Mouse (Mus musculus): ENCODE data around the gene Rfwd3. TPM values are rescaled to one million over a fixed set of nuclear protein-coding genes. Genes with fewer than 3 reads are reported as not detected.

The Rfwd3 gene
- total and polyA plus RNA-seq, 3 experiments = 53.1 to 64.5 (median 63.6) TPM

DNA sequence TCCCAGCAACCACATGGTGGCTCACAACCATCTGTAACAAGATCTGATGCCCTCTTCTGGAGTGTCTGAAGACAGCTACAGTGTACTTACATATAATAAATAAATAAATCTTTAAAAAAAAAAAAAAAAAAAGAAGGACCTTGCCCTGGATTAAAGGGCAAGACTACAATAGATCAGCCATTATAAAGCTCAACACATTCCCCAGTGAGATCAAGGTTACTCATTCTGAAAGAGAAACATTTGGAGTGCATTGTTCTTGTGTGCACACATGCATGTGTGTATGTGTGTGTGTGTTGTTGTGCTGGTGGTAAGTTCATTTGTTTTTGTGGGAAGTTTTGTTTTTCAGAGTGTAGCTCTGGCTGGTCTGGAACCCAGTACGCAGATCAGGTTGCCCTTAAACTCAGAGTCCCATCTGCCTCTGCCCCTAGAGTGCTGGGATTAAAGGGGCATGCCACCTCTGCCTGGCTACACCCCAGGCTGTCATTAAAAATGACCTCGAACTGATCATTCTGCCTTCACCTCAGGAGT, 35.3 kb downstream of the Rfwd3 start:
- H3K4me3 ChIP-seq (replicated peaks in 1 of 3; ENCODE audit: low read depth in 2 of 3, low read length in 2 of 3, poor library complexity in 1 of 3) = no peak overlapping the region
- no peak overlapping the region for H3K9ac ChIP-seq (ENCODE audit: insufficient read depth, low read depth)
- no peaks in the 10 kb centered on the region for H3K27me3 ChIP-seq (replicated peaks)
- H3K9me3 ChIP-seq (replicated peaks; ENCODE audit: low read length) = peaks cover 16% of the 10 kb centered on the region
- DNase-seq (ENCODE audit: extremely low read depth) = no peak
- TF ChIP-seq E2F4 (IDR thresholded peaks at IDR 0.05; ENCODE audit: insufficient replicate concordance, low read depth, low read length) = no peak
- TF ChIP-seq NELFE (IDR thresholded peaks at IDR 0.05; ENCODE audit: low read depth, low read length) = no peak
- no peak for TF ChIP-seq USF2 (conservative IDR thresholded peaks at IDR 0.05; ENCODE audit: low read depth, low read length)
- TF ChIP-seq SIN3A (IDR thresholded peaks at IDR 0.05; ENCODE audit: low read length) = no peak
- TF ChIP-seq ZMIZ1 (IDR thresholded peaks at IDR 0.05; ENCODE audit: low read depth, low read length) = no peak
- no peak for TF ChIP-seq MAZ (IDR thresholded peaks at IDR 0.05; ENCODE audit: low read depth, low read length)
- TF ChIP-seq JUN (IDR thresholded peaks at IDR 0.05; ENCODE audit: insufficient read depth, low read depth, low read length) = no peak
- TF ChIP-seq RCOR1 (conservative IDR thresholded peaks at IDR 0.05; ENCODE audit: low read depth, low read length) = no peak
- dilution Hi-C loops (cut with MboI; ENCODE audit: extremely low pct_ligation_motif_present, extremely low pct_unique_long_range_greater_than_20kb, low sequenced_read_pairs) = no loop called here
- H3K27ac ChIP-seq (ENCODE audit: insufficient read depth, low read depth) = no peak overlapping the region
- no peak overlapping the region for H3K4me2 ChIP-seq (ENCODE audit: insufficient read depth, low read depth, poor library complexity, severe bottlenecking)
- H3K4me1 ChIP-seq (ENCODE audit: control insufficient read depth in 1 of 2, insufficient read depth in 2 of 2) = peaks cover 0 to 6% of the 10 kb centered on the region in 2 experiments; a peak in 1 of 4 replicates
- in situ Hi-C loops (cut with MboI; ENCODE audit: low pct_ligation_motif_present, low pct_unique_long_range_greater_than_20kb, low sequenced_read_pairs) = no loop called here
- no peaks in the 10 kb centered on the region for H3K79me2 ChIP-seq (replicated peaks; ENCODE audit: control insufficient read depth, extremely low read depth, insufficient read depth, poor library complexity, severe bottlenecking)
- H3K36me3 ChIP-seq (replicated peaks in 1 of 2; ENCODE audit: control insufficient read depth in 1 of 2, insufficient read depth in 1 of 2, low read length in 1 of 2) = peaks cover under 1 to 9% of the 10 kb centered on the region in 2 experiments

DNA sequence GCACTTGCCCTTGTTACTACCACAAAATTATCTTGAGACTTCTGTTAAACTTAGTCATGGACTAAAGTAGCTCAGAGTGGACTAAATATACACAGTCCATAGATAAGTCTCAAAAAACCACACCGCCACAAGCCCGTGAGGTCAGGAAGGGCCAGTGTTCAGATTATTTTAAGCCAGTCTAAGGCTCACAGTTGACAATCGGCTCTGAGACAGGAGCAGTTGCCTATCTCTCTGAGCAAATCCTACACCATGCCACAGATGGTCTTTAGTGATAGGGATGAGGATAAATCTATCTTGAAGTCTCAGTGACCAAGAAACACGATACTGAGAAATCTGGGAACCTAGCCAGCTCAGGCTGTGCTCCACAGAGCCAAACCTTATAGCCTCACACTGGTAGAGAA, 38.0 kb downstream of the Rfwd3 start:
- no peaks in the 10 kb centered on the region for H3K27me3 ChIP-seq (replicated peaks)
- H3K79me2 ChIP-seq (replicated peaks; ENCODE audit: control insufficient read depth, extremely low read depth, insufficient read depth, poor library complexity, severe bottlenecking) = peaks cover 12% of the 10 kb centered on the region
- no peak for DNase-seq (ENCODE audit: extremely low read depth)
- no peaks in the 10 kb centered on the region for H3K36me3 ChIP-seq (replicated peaks in 1 of 2; ENCODE audit: control insufficient read depth in 1 of 2, insufficient read depth in 1 of 2, low read length in 1 of 2)
- no peak overlapping the region for H3K4me2 ChIP-seq (ENCODE audit: insufficient read depth, low read depth, poor library complexity, severe bottlenecking)
- dilution Hi-C loops (cut with MboI; ENCODE audit: extremely low pct_ligation_motif_present, extremely low pct_unique_long_range_greater_than_20kb, low sequenced_read_pairs) = no loop called here
- no peak for TF ChIP-seq CHD2 (IDR thresholded peaks at IDR 0.05; ENCODE audit: low read length)
- TF ChIP-seq SIN3A (IDR thresholded peaks at IDR 0.05; ENCODE audit: low read length) = no peak
- TF ChIP-seq CTCF (conservative IDR thresholded peaks at IDR 0.05 in 1 of 2, IDR thresholded peaks at IDR 0.05 in 1 of 2; ENCODE audit: low read depth in 2 of 2, low read length in 2 of 2) = no peak
- TF ChIP-seq EP300 (IDR thresholded peaks at IDR 0.05; ENCODE audit: low read length) = no peak
- no peak for TF ChIP-seq POLR2AphosphoS2 (IDR thresholded peaks at IDR 0.05; ENCODE audit: low read depth, low read length)
- no peak for TF ChIP-seq NRF1 (IDR thresholded peaks at IDR 0.05; ENCODE audit: low read depth, low read length)
- TF ChIP-seq MAFK (IDR thresholded peaks at IDR 0.05; ENCODE audit: insufficient replicate concordance, low read length) = no peak
- H3K4me1 ChIP-seq (ENCODE audit: control insufficient read depth in 1 of 2, insufficient read depth in 2 of 2) = peaks cover 0 to 10% of the 10 kb centered on the region in 2 experiments; a peak in 1 of 4 replicates
- no peak overlapping the region for H3K9ac ChIP-seq (ENCODE audit: insufficient read depth, low read depth)
- no peak overlapping the region for H3K27ac ChIP-seq (ENCODE audit: insufficient read depth, low read depth)
- H3K4me3 ChIP-seq (replicated peaks in 1 of 3; ENCODE audit: low read depth in 2 of 3, low read length in 2 of 3, poor library complexity in 1 of 3) = no peak overlapping the region
- in situ Hi-C loops (cut with MboI; ENCODE audit: low pct_ligation_motif_present, low pct_unique_long_range_greater_than_20kb, low sequenced_read_pairs) = no loop called here
- H3K9me3 ChIP-seq (replicated peaks; ENCODE audit: low read length) = peaks cover 12% of the 10 kb centered on the region

DNA sequence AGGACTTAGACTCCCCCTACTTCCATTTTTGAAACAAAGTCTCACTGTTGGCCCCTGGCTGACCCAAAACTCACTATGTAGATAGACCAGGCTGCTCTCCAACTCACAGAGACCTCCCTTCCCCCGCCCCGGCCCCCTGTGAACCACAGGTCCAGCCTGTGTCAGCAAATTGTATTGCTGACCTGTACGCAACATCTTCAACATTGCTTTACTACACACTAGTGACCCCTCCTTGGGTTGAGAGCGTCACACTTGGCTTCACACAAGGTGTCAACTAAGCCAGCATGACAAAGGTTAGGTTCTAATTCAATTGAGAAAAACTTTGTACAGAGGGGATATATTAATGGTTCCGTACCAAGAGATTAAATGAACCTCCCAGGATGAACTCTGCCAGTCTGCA, 39.8 kb downstream of the Rfwd3 start:
- Histone ChIP-seq H3K9me3 (replicated peaks; ENCODE audit: low read length) (no peaks in the 10 kb centered on the region), H3K27me3 (replicated peaks) (no peaks in the 10 kb centered on the region), H3K9ac (ENCODE audit: insufficient read depth, low read depth) (no peak overlapping the region), H3K36me3 (replicated peaks in 1 of 2; ENCODE audit: control insufficient read depth in 1 of 2, insufficient read depth in 1 of 2, low read length in 1 of 2) (peaks cover 0 to 6% of the 10 kb centered on the region in 2 experiments), H3K79me2 (replicated peaks; ENCODE audit: control insufficient read depth, extremely low read depth, insufficient read depth, poor library complexity, severe bottlenecking) (peaks cover 19% of the 10 kb centered on the region), H3K27ac (ENCODE audit: insufficient read depth, low read depth) (no peak overlapping the region), H3K4me2 (ENCODE audit: insufficient read depth, low read depth, poor library complexity, severe bottlenecking) (no peak overlapping the region), H3K4me3 (replicated peaks in 1 of 3; ENCODE audit: low read depth in 2 of 3, low read length in 2 of 3, poor library complexity in 1 of 3) (no peak overlapping the region), H3K4me1 (ENCODE audit: control insufficient read depth in 1 of 2, insufficient read depth in 2 of 2) (peaks cover 0 to 16% of the 10 kb centered on the region in 2 experiments; a peak in 2 of 4 replicates)
- dilution Hi-C loops (cut with MboI; ENCODE audit: extremely low pct_ligation_motif_present, extremely low pct_unique_long_range_greater_than_20kb, low sequenced_read_pairs) (no loop called here), in situ Hi-C loops (cut with MboI; ENCODE audit: low pct_ligation_motif_present, low pct_unique_long_range_greater_than_20kb, low sequenced_read_pairs) (no loop called here)
- no peak for TF ChIP-seq CHD1 (IDR thresholded peaks at IDR 0.05; ENCODE audit: low read depth, low read length)
- 0 out of 2 replicates have a peak, but pooled peaks have one; percentile 27 for TF ChIP-seq TBP (conservative IDR thresholded peaks at IDR 0.05; ENCODE audit: low read depth, low read length)
- DNase-seq (ENCODE audit: extremely low read depth) = no peak
